Mouse (Mus musculus) CH12.LX (cell line): Measurements from ENCODE around the gene Baz2b. TPM values are rescaled to one million over a fixed set of nuclear protein-coding genes. Genes with fewer than 3 reads are reported as not detected.
A peak's percentile ranks its signal among the peaks of the same experiment; 100 is the strongest.

Experiments
- DNase-seq: peaks from one replicate; pipeline ENCODE4 v3.0.0-alpha.2; 2013; ENCODE audit errors: extremely low read depth
- H3K27ac ChIP-seq: 2 replicates; pipeline ENCODE4 v1.5.1; 2012; ENCODE audit warnings: low read depth, mild to moderate bottlenecking, control low read depth, moderate library complexity; ENCODE audit not compliant: insufficient read depth
- H3K27me3 ChIP-seq: replicated peaks from 2 replicates; pipeline ENCODE3; 2012; ENCODE audit warnings: inconsistent platforms
- H3K36me3 ChIP-seq, 2 experiments: replicated peaks in 1 of 2; 2 replicates each; pipeline versions ENCODE3 to v1.6.1; 2012; ENCODE audit warnings: inconsistent platforms in 1 of 2, low read length in 1 of 2, mild to moderate bottlenecking in 1 of 2, mixed read lengths in 1 of 2, moderate library complexity in 1 of 2; ENCODE audit not compliant: control insufficient read depth in 1 of 2, insufficient read depth in 1 of 2
- H3K4me1 ChIP-seq, 2 experiments: 2 replicates each; pipeline ENCODE4 v1.6.1; 2012; ENCODE audit warnings: inconsistent platforms in 1 of 2, moderate library complexity in 1 of 2; ENCODE audit not compliant: insufficient read depth in 2 of 2, control insufficient read depth in 1 of 2
- H3K4me2 ChIP-seq: 2 replicates; pipeline ENCODE4 v1.6.1; 2012; ENCODE audit warnings: low read depth, mild to moderate bottlenecking, control low read depth; ENCODE audit not compliant: poor library complexity, insufficient read depth, severe bottlenecking
- H3K4me3 ChIP-seq, 3 experiments: fragments of 150-350 bp in 1 of 3; sonication (generic) in 1 of 3; replicated peaks in 1 of 3; 2 replicates each; pipeline versions ENCODE3 to v1.5.1; 2011 to 2012; ENCODE audit warnings: low read depth in 2 of 3, low read length in 2 of 3, mild to moderate bottlenecking in 2 of 3, moderate library complexity in 2 of 3, control low read depth in 1 of 3, improper control_type of control experiment in 1 of 3, inconsistent platforms in 1 of 3, mixed read lengths in 1 of 3; ENCODE audit not compliant: poor library complexity in 1 of 3
- H3K79me2 ChIP-seq: replicated peaks from 2 replicates; pipeline ENCODE4 v1.6.1; 2012; ENCODE audit warnings: mild to moderate bottlenecking, moderate library complexity; ENCODE audit not compliant: control insufficient read depth, poor library complexity, insufficient read depth, severe bottlenecking; ENCODE audit errors: extremely low read depth
- H3K9ac ChIP-seq: 2 replicates; pipeline ENCODE4 v1.6.1; 2012; ENCODE audit warnings: low read depth, mild to moderate bottlenecking, control low read depth, moderate library complexity; ENCODE audit not compliant: insufficient read depth
- H3K9me3 ChIP-seq: replicated peaks from 2 replicates; pipeline ENCODE3; 2012; ENCODE audit warnings: low read length, inconsistent platforms, mixed read lengths
- CTCF ChIP-seq, 2 experiments: IDR thresholded peaks in 1 of 2; conservative IDR thresholded peaks in 1 of 2; 2 replicates each; pipeline ENCODE4 v1.5.1; 2011 to 2012; ENCODE audit warnings: low read depth in 2 of 2, low read length in 2 of 2, improper control_type of control experiment in 1 of 2, inconsistent platforms in 1 of 2, mild to moderate bottlenecking in 1 of 2, moderate library complexity in 1 of 2
- EP300 ChIP-seq: IDR thresholded peaks from 2 replicates; pipeline ENCODE4 v1.6.1; 2011; ENCODE audit warnings: low read length, improper control_type of control experiment
- IRF4 ChIP-seq: IDR thresholded peaks from 2 replicates; pipeline ENCODE4 v1.6.1; 2014; ENCODE audit warnings: low read depth, mild to moderate bottlenecking, inconsistent platforms, low read length, improper control_type of control experiment
- JUN ChIP-seq: IDR thresholded peaks from 2 replicates; pipeline ENCODE4 v1.6.1; 2011; ENCODE audit warnings: low read depth, mild to moderate bottlenecking, low read length, improper control_type of control experiment, moderate library complexity; ENCODE audit not compliant: insufficient read depth
- KAT2A ChIP-seq: IDR thresholded peaks from 2 replicates; pipeline ENCODE4 v1.6.1; 2012; ENCODE audit warnings: low read length, improper control_type of control experiment, inconsistent platforms; ENCODE audit not compliant: insufficient replicate concordance
- MAX ChIP-seq: IDR thresholded peaks from 2 replicates; pipeline ENCODE4 v1.6.1; 2011; ENCODE audit warnings: low read length, improper control_type of control experiment
- MXI1 ChIP-seq: IDR thresholded peaks from 2 replicates; pipeline ENCODE4 v1.6.1; 2011; ENCODE audit warnings: mild to moderate bottlenecking, low read depth, low read length, improper control_type of control experiment
- POLR2AphosphoS2 ChIP-seq: IDR thresholded peaks from 2 replicates; pipeline ENCODE4 v1.6.1; 2011; ENCODE audit warnings: low read depth, low read length, improper control_type of control experiment
- RAD21 ChIP-seq: IDR thresholded peaks from 2 replicates; pipeline ENCODE4 v1.6.1; 2011; ENCODE audit warnings: low read depth, mild to moderate bottlenecking, low read length, improper control_type of control experiment, moderate library complexity
- RCOR1 ChIP-seq: conservative IDR thresholded peaks from 2 replicates; pipeline ENCODE4 v1.6.1; 2012; ENCODE audit warnings: low read depth, mild to moderate bottlenecking, inconsistent platforms, low read length, improper control_type of control experiment
- ZMIZ1 ChIP-seq: IDR thresholded peaks from 2 replicates; pipeline ENCODE4 v1.6.1; 2012; ENCODE audit warnings: low read depth, mild to moderate bottlenecking, inconsistent platforms, low read length, improper control_type of control experiment
- dilution Hi-C: fragments of 300-500 bp; cut with MboI; formaldehyde crosslinking; loops from 2 replicates; pipeline ENCODE4 v1.14.3; 2020; ENCODE audit warnings: low sequenced_read_pairs; ENCODE audit not compliant: extremely low pct_unique_long_range_greater_than_20kb, extremely low pct_ligation_motif_present
- in situ Hi-C: fragments of 300-500 bp; cut with MboI; formaldehyde crosslinking; loops from 3 replicates; pipeline ENCODE4 v1.14.3; 2019; ENCODE audit warnings: low sequenced_read_pairs, low pct_ligation_motif_present, low pct_unique_long_range_greater_than_20kb, mixed read lengths
- polyA plus RNA-seq: library from polyadenylated mRNA; unstranded; fragments of >175 nt; gene quantifications from 2 replicates; pipeline ENCODE4 v1.2.1, GENCODE M21; 2012; ENCODE audit warnings: low read depth; ENCODE audit not compliant: insufficient read length
- total RNA-seq, 2 experiments: library from RNA; depleted of rRNA; stranded (reverse); fragments of 300-350 nt in 1 of 2; fragments of >200 nt in 1 of 2; gene quantifications; 2 replicates each; pipeline ENCODE4 v1.2.3; 2012 to 2014

Gene Baz2b
- total and polyA plus RNA-seq, 3 experiments: 17.3 to 36.3 (median 31.9) TPM

DNA sequence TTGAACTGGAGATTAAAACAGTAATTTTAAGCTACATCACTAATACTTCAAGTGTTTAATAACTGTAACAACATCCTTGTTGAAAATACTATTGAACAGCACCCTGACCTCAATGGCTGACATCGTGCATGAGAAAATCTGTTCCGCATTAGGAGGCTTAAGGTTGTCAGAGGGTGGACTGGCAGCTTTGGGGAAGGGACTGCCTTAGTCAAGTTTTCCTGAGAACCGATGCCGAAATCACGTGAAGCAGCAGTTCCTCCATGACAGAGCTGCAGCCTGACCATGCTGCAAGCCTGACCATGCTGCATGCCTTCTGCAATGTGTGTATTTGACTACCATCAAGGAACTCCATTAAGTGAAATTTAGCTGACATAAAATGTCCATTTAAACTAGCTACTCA is 188.1 kb downstream of the Baz2b start:
- Histone ChIP-seq H3K27ac (no peak overlapping the region), H3K4me2 (no peak overlapping the region), H3K4me1 (peaks cover 2 to 16% of the 10 kb centered on the region in 2 experiments; a peak in 1 of 4 replicates), H3K27me3 (no peaks in the 10 kb centered on the region), H3K9ac (no peak overlapping the region), H3K36me3 (peaks cover 0 to 15% of the 10 kb centered on the region in 2 experiments), H3K4me3 (no peak overlapping the region), H3K9me3 (peaks cover 4% of the 10 kb centered on the region), H3K79me2 (no peaks in the 10 kb centered on the region)
- dilution Hi-C loops: no loop called here
- in situ Hi-C loops: no loop called here
- DNase-seq: no peak
- TF ChIP-seq ZMIZ1 (no peak), POLR2AphosphoS2 (no peak), MXI1 (no peak), RAD21 (no peak)

DNA sequence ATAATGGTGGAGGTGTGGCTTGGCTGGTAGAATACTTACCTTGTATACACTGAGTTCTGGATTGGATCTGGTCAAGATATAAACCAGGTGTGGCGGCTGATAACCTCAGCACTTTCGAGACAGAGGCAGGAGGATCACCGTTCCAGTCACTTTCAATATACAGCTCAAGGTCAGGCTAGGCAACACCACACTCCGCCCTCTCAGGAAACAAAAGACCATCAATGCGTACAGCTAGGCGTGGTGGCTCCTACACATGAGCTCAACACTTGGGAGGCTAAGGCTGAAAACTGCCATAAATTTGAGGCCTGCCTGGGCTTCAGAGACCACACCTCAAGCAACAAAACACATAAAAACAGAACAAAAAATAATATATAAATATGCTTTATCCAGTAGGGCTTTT is 188.5 kb downstream of the Baz2b start:
- peaks cover 0 to 13% of the 10 kb centered on the region in 2 experiments for H3K36me3 ChIP-seq
- dilution Hi-C loops: no loop called here

GRCm38 (mm10) chr2:60019546-60020250 is 189.9 kb downstream of the Baz2b start:
- dilution Hi-C loops: no loop called here

More for the DNA sequence above, 188.5 kb downstream of the Baz2b start:
- Histone ChIP-seq H3K79me2 (no peaks in the 10 kb centered on the region), H3K4me1 (peaks cover 2 to 16% of the 10 kb centered on the region in 2 experiments; a peak in 1 of 4 replicates), H3K27me3 (no peaks in the 10 kb centered on the region), H3K4me2 (no peak overlapping the region), H3K9me3 (peaks cover 4% of the 10 kb centered on the region)
- no peak for DNase-seq
- TF ChIP-seq KAT2A (no peak), RCOR1 (no peak), IRF4 (no peak), MAX (no peak), MXI1 (no peak), CTCF (conservative IDR thresholded peaks at IDR 0.05 in 1 of 2, IDR thresholded peaks at IDR 0.05 in 1 of 2; ENCODE audit: low read depth in 2 of 2, low read length in 2 of 2) (no peak)
- TF ChIP-seq, all 38 proteins: peak for 0
- in situ Hi-C loops: no loop called here
- no peak overlapping the region for H3K9ac ChIP-seq
- H3K4me3 ChIP-seq: no peak overlapping the region
- no peak overlapping the region for H3K27ac ChIP-seq

More at GRCm38 (mm10) chr2:60019546-60020250, 189.9 kb downstream of the Baz2b start:
- no peak overlapping the region for H3K9ac ChIP-seq
- H3K36me3 ChIP-seq: peaks cover 0 to 13% of the 10 kb centered on the region in 2 experiments
- H3K9me3 ChIP-seq: peaks cover 4% of the 10 kb centered on the region
- H3K4me3 ChIP-seq: no peak overlapping the region
- H3K27ac ChIP-seq: no peak overlapping the region
- H3K4me2 ChIP-seq: no peak overlapping the region
- H3K79me2 ChIP-seq: no peaks in the 10 kb centered on the region
- no peaks in the 10 kb centered on the region for H3K27me3 ChIP-seq
- peaks cover 2 to 16% of the 10 kb centered on the region in 2 experiments; a peak in 1 of 4 replicates for H3K4me1 ChIP-seq
- peak; percentile 53 for DNase-seq
- TF ChIP-seq IRF4 (0 out of 2 replicates have a peak, but pooled peaks have one; percentile 34), EP300 (peak; percentile 40; the same call in 1 of the 2 replicates), JUN (no peak)
- in situ Hi-C loops: no loop called here
